Mouse (Mus musculus): ENCODE data around the gene Sgta.
"Not testable (repeated sequence)": the region's sequence is repeated elsewhere in the genome, so short reads cannot be mapped to it uniquely, and the experiment has no call there.

The Sgta gene

DNA sequence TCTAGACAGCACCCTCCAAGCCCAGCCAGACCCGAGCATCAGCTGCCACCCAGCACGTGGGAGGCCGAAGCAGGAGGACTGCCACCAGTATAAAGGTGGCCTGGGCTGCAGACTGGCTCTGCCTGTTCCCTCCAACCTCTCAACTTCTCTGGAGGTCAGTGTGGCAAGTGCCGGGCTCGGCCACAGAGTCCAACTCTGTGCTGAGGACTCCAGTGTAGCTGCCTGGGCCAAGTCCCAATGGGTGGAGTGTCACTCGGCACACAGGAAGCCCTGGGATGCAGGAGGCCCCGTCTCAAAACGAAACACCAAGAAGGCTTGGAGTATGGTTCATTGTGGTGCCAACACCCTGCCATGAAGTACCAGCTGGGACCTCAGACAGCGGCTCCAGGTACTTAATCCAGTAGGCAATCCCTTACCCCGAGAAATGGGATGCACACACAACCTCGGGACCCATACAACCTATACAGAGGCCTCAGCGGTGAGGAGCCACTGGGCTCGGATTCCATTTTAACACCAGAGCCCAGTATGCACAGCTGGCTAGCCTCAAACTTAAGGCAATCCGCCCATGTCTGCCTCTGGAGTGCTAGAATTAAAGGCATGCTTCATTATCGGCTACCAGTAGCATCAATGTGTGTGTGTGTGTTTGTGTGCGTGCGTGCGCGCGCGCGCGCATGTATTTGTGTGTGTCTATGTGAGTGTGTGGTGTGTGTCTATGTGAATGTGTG lies 2.4 kb downstream of the Sgta start:
- no peak for DNase-seq (ENCODE audit: low spot score in 2 of 2)

- not testable (repeated sequence) for DNase-seq (ENCODE audit: low spot score in 2 of 2)
Observed at GRCm38 (mm10) chr10:81055802-81056340, 4.1 kb downstream of the Sgta start.

DNA sequence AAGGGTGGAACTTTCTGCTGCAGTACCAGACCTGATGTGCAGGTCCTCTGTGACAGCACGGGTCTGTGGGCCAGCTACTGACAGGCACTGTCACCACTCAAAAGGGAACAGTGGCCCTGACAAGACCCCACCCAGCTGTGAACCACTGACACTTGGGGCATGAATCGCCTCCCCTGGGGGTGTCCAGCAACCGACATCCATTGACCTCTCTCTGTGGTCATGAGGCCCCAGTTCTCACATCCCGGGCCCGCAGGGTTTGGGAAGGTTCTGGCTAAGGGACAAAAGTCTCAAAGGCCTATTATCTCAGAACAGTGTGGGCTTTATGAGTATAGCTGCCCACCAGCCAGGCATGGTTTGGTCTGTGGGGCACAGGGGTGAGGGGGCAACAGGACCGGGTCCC lies 4.8 kb downstream of the Sgta start:
- no peak for DNase-seq (ENCODE audit: low spot score in 2 of 2)

GRCm38 (mm10) chr10:81052577-81052976 lies 7.4 kb downstream of the Sgta start:
- no peak for DNase-seq (ENCODE audit: low spot score in 2 of 2)

DNA sequence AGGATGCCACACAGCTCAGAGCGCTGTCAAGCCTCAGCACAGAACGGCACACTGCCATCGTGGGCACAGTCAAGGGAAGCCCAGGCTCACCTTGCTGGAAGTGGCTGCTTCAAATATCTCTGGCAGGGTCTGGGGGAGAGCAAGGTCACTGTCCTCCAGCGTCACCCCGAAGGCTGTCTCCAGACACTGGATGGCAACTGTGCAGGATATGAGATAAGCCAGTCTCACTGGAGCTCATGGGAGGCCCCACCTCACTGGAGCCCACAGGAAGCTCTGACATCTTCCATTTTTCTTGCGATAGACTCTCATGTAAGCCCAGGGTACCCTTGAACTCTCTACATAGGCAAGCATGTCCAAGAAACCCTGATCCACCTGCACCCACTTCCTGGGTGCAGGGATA lies 8.8 kb downstream of the Sgta start:
- no peak for DNase-seq (ENCODE audit: low spot score in 2 of 2)

GRCm38 (mm10) chr10:81050645-81051044 lies 9.3 kb downstream of the Sgta start:
- no peak for DNase-seq (ENCODE audit: low spot score in 2 of 2)

GRCm38 (mm10) chr10:81045246-81045645 lies 14.7 kb downstream of the Sgta start:
- not testable (repeated sequence) for DNase-seq (ENCODE audit: low spot score in 2 of 2)

- peak; percentile 69 to 88 for DNase-seq (ENCODE audit: low spot score in 2 of 2)
Observed at GRCm38 (mm10) chr10:81041458-81042175, 18.4 kb downstream of the Sgta start.

DNA sequence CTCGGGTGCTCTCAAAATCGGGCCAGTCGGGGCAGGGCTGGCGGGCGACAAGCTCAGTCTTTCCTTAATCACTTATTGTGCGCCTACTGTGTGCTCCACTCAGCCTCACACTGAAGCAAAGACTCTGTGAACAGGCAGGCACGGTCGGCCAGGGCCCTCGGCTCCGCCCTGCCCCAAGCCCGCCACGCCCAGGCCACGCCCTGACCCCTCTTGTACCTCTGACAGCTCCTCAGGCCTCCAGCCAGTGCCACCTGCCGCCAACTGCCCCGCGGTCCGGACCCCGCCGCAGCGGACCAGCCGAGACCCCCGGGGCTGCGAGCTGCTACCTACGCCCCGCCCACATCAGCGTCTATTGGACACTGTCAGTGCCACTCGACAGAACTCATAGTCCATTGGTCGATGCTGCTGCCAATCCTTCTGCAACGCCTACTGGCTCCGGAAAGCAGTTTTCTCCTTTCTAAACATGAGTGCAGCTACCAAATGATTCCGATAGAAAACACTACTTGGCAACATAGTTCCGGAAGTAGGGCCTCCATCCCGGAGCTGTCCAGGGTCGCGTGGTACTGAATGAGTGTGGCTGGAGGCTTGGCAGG lies 22.9 kb downstream of the Sgta start, which contains the start of gene Slc39a3:
Slc39a3 (minus strand) TSS at position 439 of the 593 bp plus-strand sequence.
- DNase-seq (ENCODE audit: low spot score in 2 of 2): peak; percentile 97 to 99

- DNase-seq (ENCODE audit: low spot score in 2 of 2): peak in 1 of 2 experiments; percentile 45
Observed at GRCm38 (mm10) chr10:81036251-81036650, 23.7 kb downstream of the Sgta start.

DNA sequence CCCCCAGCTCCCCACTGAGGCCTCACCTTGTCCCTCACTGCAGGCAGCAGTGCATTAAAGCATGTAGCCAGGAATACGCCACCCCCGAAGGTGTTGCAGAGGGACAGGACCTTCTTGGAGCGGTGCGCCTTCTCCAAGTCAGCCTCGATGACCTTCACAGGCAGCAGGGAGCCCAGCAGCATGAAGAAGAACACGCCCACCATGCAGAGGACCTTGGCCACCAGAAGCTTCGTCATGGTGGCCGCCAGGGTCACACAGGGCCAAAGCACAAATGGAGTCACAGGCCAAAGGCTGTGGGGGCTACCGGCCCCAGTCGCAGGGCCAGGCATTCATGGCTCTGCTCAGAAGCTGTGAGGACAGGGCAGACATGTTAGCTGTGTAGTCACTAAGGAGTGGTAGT lies 26.4 kb downstream of the Sgta start:
- no peak for DNase-seq (ENCODE audit: low spot score in 2 of 2)

- no peak for DNase-seq (ENCODE audit: low spot score in 2 of 2)
Observed at GRCm38 (mm10) chr10:81029031-81029430, 30.9 kb downstream of the Sgta start.

GRCm38 (mm10) chr10:81028219-81028618 lies 31.8 kb downstream of the Sgta start:
- DNase-seq (ENCODE audit: low spot score in 2 of 2): no peak

- DNase-seq (ENCODE audit: low spot score in 2 of 2): no peak
Observed at GRCm38 (mm10) chr10:81027331-81027730, 32.6 kb downstream of the Sgta start.

- DNase-seq (ENCODE audit: low spot score in 2 of 2): no peak
Observed at GRCm38 (mm10) chr10:81026857-81027256, 33.1 kb downstream of the Sgta start.

- no peak for DNase-seq (ENCODE audit: low spot score in 2 of 2)
Observed at GRCm38 (mm10) chr10:81025639-81026275, 34.2 kb downstream of the Sgta start, which contains the start of gene Diras1. Gene Diras1, minus strand, starts transcription at chr10:81025662.

GRCm38 (mm10) chr10:81025047-81025621 lies 34.8 kb downstream of the Sgta start:
- no peak for DNase-seq (ENCODE audit: low spot score in 2 of 2)

GRCm38 (mm10) chr10:81024346-81024937 lies 35.5 kb downstream of the Sgta start:
- DNase-seq (ENCODE audit: low spot score in 2 of 2): no peak

DNA sequence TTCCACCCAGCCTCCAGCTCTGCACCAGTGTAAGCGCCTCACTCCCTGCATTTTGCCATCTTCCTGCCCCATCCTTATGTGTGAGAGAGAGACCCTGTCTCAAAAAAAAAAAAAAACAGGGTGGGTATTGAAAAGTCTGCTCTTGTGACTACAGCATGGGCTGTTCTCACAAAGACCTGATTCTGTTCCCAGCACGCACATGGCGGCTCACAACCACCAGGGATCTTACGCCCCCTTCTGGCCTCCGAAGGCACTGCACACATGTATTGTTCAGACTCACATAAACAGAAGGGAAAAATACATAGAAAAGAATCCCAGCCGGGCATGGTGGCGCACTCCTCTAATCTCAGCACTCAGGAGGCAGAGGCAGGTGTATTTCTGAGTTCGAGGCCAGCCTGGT lies 37.2 kb downstream of the Sgta start:
- no peak for DNase-seq (ENCODE audit: low spot score in 2 of 2)

DNA sequence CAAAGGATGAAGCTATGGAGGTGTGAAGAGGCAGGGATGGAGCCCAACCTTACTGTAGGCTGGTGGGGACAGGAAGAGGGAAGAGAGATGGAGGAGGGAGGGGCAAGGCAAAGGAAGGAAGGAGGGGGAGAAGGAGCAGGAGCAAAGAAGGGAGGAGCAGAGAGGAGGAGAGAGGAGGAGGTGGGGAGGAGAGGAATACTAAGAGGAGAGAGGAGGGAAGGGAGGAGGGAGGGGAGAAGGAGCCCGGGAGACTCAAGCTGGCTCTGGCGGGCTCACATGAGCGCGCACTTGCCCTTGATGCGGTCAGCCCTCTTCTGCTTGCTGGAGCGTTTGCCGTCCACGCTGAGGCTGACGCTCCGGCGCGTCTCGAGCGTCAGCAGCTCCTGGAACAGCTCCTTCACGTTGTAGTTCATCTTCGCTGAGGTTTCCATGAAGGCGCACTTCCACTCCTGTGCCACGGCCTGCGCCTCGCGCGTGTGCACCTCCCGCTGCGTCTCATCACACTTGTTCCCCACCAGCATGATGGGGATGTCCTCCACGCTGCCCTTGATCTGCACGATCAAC lies 38.4 kb downstream of the Sgta start:
- no peak for DNase-seq (ENCODE audit: low spot score in 2 of 2)

DNA sequence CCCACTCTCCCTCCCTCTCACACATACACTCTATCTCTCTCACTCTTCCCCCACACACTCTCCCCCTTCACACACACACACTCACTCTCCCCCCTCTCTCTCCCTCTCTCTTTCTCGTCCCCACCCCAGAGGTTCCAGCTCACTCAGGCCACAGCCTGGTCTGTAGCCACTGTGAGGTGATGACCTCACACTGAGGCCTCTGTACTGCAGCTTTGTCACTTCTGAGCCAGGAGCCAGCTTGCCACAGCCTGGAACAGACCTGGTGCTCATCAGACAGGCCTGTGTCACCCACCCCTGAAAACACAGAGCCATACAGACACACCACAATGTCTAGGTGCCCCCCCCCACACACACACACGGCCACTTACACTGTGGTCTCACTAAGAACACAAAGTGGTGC lies 39.8 kb downstream of the Sgta start:
- DNase-seq (ENCODE audit: low spot score in 2 of 2): no peak
